Mouse (Mus musculus) urinary bladder, postnatal 25 days (tissue): ENCODE measurements at regions not wholly inside any gene's neighbourhood (a gene's known extent, or its start where the extent isn't known, plus 50 kb on each side); places are given as distances from the start of the nearest gene placed in this dataset.

ENCODE experiments used
- DNase-seq: peaks from one replicate; pipeline ENCODE4 v3.0.0; 2022; ENCODE audit warnings: low spot score

GRCm38 (mm10) chr1:185836632-185837281, 280.4 kb downstream of the Lyplal1 start:
- no peak for DNase-seq

GRCm38 (mm10) chr1:185842481-185842880, 274.6 kb downstream of the Lyplal1 start:
- DNase-seq, result no peak

- no peak for DNase-seq
Observed at GRCm38 (mm10) chr1:185847161-185847560, 269.9 kb downstream of the Lyplal1 start.

- DNase-seq, result no peak
Observed at GRCm38 (mm10) chr1:185850590-185850989, 266.5 kb downstream of the Lyplal1 start.

- DNase-seq, result no peak
Observed at GRCm38 (mm10) chr1:185851262-185851893, 265.7 kb downstream of the Lyplal1 start.

GRCm38 (mm10) chr1:185861692-185862091, 255.4 kb downstream of the Lyplal1 start:
- no peak for DNase-seq

GRCm38 (mm10) chr1:185865945-185866344, 251.2 kb downstream of the Lyplal1 start:
- no peak for DNase-seq

GRCm38 (mm10) chr1:185866612-185867011, 250.5 kb downstream of the Lyplal1 start:
- DNase-seq, result no peak

- no peak for DNase-seq
Observed at GRCm38 (mm10) chr1:185867018-185867417, 250.1 kb downstream of the Lyplal1 start.

GRCm38 (mm10) chr1:185868721-185869120, 248.4 kb downstream of the Lyplal1 start:
- DNase-seq, result no peak

- DNase-seq, result no peak
Observed at GRCm38 (mm10) chr1:185887031-185887430, 230.1 kb downstream of the Lyplal1 start.

GRCm38 (mm10) chr1:185891814-185892213, 225.3 kb downstream of the Lyplal1 start:
- no peak for DNase-seq

GRCm38 (mm10) chr1:185893421-185893820, 223.7 kb downstream of the Lyplal1 start:
- no peak for DNase-seq

GRCm38 (mm10) chr1:185898475-185898874, 218.6 kb downstream of the Lyplal1 start:
- peak; percentile 10 for DNase-seq

GRCm38 (mm10) chr1:185900316-185900715, 216.8 kb downstream of the Lyplal1 start:
- peak; percentile 6 for DNase-seq

- no peak for DNase-seq
Observed at GRCm38 (mm10) chr1:185902395-185902794, 214.7 kb downstream of the Lyplal1 start.

GRCm38 (mm10) chr1:185905666-185906065, 211.4 kb downstream of the Lyplal1 start:
- no peak for DNase-seq

GRCm38 (mm10) chr1:185915579-185915978, 201.5 kb downstream of the Lyplal1 start:
- DNase-seq, result no peak

GRCm38 (mm10) chr1:185918663-185919062, 198.4 kb downstream of the Lyplal1 start:
- DNase-seq, result no peak

- DNase-seq, result no peak
Observed at GRCm38 (mm10) chr1:185923723-185924122, 193.4 kb downstream of the Lyplal1 start.

- DNase-seq, result no peak
Observed at GRCm38 (mm10) chr1:185929000-185929399, 188.1 kb downstream of the Lyplal1 start.

GRCm38 (mm10) chr1:185929761-185930160, 187.3 kb downstream of the Lyplal1 start:
- DNase-seq, result no peak

- no peak for DNase-seq
Observed at GRCm38 (mm10) chr1:185933623-185934022, 183.5 kb downstream of the Lyplal1 start.

GRCm38 (mm10) chr1:185937026-185937425, 180.1 kb downstream of the Lyplal1 start:
- no peak for DNase-seq
